In genomic region chr4:52459726-52460125, GRCm38 (mm10) we compare ENCODE assay signal across 10 mouse cellular contexts. TPM values are rescaled to one million over a fixed set of nuclear protein-coding genes. Genes with fewer than 3 reads are reported as not detected.
DNase-seq lines count a peak whose midpoint lies in the region; ATAC-seq and TF ChIP-seq lines count a peak whose summit lies in the region.
"Had no signal": no experiment of that assay in that cellular context is flagged by ENCODE, and none has a peak within 500 bp of the region (broad histone marks: within the 10 kb centered on the region; RNA-seq: fewer than 3 reads in every experiment).

No protein-coding gene starts in this region.

- intact Hi-C loops in gastrocnemius, postnatal 36 days (cut with DNase I), result no loop called here

- H3K9me3 ChIP-seq in E14TG2a.4 (ENCODE audit: low read length), result no peaks in the 10 kb centered on the region

- H3K4me1 ChIP-seq in E14TG2a.4 (replicated peaks; ENCODE audit: low read depth, low read length), result no peaks in the 10 kb centered on the region

- TF ChIP-seq CTCF in layer of hippocampus, adult 2 months (conservative IDR thresholded peaks at IDR 0.05), result peak; percentile 71
- peak; percentile 92 for TF ChIP-seq CTCF in E14TG2a.4 (conservative IDR thresholded peaks at IDR 0.05; ENCODE audit: low read length)

- no peak overlapping the region for H3K4me3 ChIP-seq in layer of hippocampus, adult 2 months
- no peak overlapping the region for H3K4me3 ChIP-seq in E14TG2a.4 (replicated peaks; ENCODE audit: low read length)

- ATAC-seq in megakaryocyte, adult 5-6 weeks (ENCODE audit: poor library complexity, severe bottlenecking), result 0 out of 2 replicates have a peak, but pooled peaks have one; percentile 30
- ATAC-seq: forebrain, embryonic 14.5 days had no signal

- peaks cover 92% of the 10 kb centered on the region for H3K36me3 ChIP-seq in E14TG2a.4 (ENCODE audit: insufficient read depth, low read length)

- no peak for DNase-seq in layer of hippocampus, adult 2 months (ENCODE audit: low spot score in 2 of 2)
- no peak for DNase-seq in layer of hippocampus, postnatal 14 days (ENCODE audit: low spot score in 2 of 2)
- peak; percentile 74 for DNase-seq in R1 (ENCODE audit: low read depth, low spot score)
- no peak for DNase-seq in gastrocnemius, postnatal 36 days
- DNase-seq in lung, postnatal 4 days, result no peak

- H3K27ac ChIP-seq in layer of hippocampus, adult 2 months, result no peak overlapping the region
- H3K27ac ChIP-seq: hindbrain, embryonic 14.5 days had no signal

- H3K27me3 ChIP-seq in E14TG2a.4 (ENCODE audit: insufficient read depth, low read length), result no peaks in the 10 kb centered on the region

RNA-seq across cellular contexts. Expression of gene Smc2, which starts 20.7 kb away (rescaled TPM):
- 10 to 100 TPM; 11.0 to 12.2 TPM for total RNA-seq in layer of hippocampus, adult 2 months (2021)
- total RNA-seq in layer of hippocampus, postnatal 14 days (2021), result 1 to 10 TPM; 7.9 to 8.4 TPM
- total RNA-seq in megakaryocyte, adult 5-6 weeks (2015), result 86.0 and 87.2 TPM in 2 replicates
- total RNA-seq in megakaryocyte, adult 5-6 weeks (2017), result 149 and 163 TPM in 2 replicates
- total RNA-seq in gastrocnemius, postnatal 36 days (2021), result 1 to 10 TPM; 1.2 to 1.9 TPM

RNA-seq across cellular contexts. Expression of gene Vma21-ps, which starts 37.3 kb away (rescaled TPM):
- not detected for total RNA-seq in layer of hippocampus, adult 2 months (2021)
- not detected for total RNA-seq in layer of hippocampus, postnatal 14 days (2021)
- total RNA-seq in megakaryocyte, adult 5-6 weeks (2015), result not detected in 2 replicates
- not detected in 2 replicates for total RNA-seq in megakaryocyte, adult 5-6 weeks (2017)
- total RNA-seq in gastrocnemius, postnatal 36 days (2021), result not detected
- total RNA-seq: left cerebral cortex, postnatal 10 days had no signal

Comparison
In these comparisons a context has a peak if more than half of its experiments do, and no peak if none do; other contexts are left out.
1. RNA of gene Smc2, which starts 20.7 kb away (total RNA-seq): 86.0 to 163 TPM in megakaryocyte, adult 5-6 weeks; 11.0 to 12.2 TPM in layer of hippocampus, adult 2 months, 7.9 to 8.4 TPM in layer of hippocampus, postnatal 14 days and 1.2 to 1.9 TPM in gastrocnemius, postnatal 36 days; every median in the first group is over 4 times any median in the second.